Mouse (Mus musculus) lung, embryonic 15.5 days (tissue): ENCODE data around the gene Pgd. TPM values are rescaled to one million over a fixed set of nuclear protein-coding genes. Genes with fewer than 3 reads are reported as not detected.
A peak's percentile ranks its signal among the peaks of the same experiment; 100 is the strongest.

ENCODE experiments used
- ATAC-seq: fragments of 200-750 bp; cut with Nextera tagmentation; 2 replicates; pipeline ENCODE4 v1.8.0; 2017; ENCODE audit warnings: moderate number of reproducible peaks, borderline replicate concordance; ENCODE audit not compliant: low FRiP score, low TSS enrichment; ENCODE audit errors: extremely low read depth
- H3K27ac ChIP-seq: fragments of 300-500 bp; sonication (generic); 2 replicates; pipeline ENCODE4 v1.5.1; 2015; ENCODE audit warnings: moderate library complexity, mild to moderate bottlenecking, inconsistent platforms
- H3K27me3 ChIP-seq: fragments of 300-500 bp; sonication (generic); 2 replicates; pipeline ENCODE4 v1.6.1; 2015; ENCODE audit warnings: inconsistent platforms
- H3K36me3 ChIP-seq: fragments of 300-500 bp; sonication (generic); 2 replicates; pipeline ENCODE4 v1.6.1; 2015; ENCODE audit warnings: inconsistent platforms
- H3K4me1 ChIP-seq: fragments of 300-500 bp; sonication (generic); 2 replicates; pipeline ENCODE4 v1.6.1; 2015; ENCODE audit warnings: inconsistent platforms
- H3K4me2 ChIP-seq: fragments of 300-500 bp; sonication (generic); 2 replicates; pipeline ENCODE4 v1.6.1; 2015; ENCODE audit warnings: inconsistent platforms, mild to moderate bottlenecking, moderate library complexity
- H3K4me3 ChIP-seq: fragments of 300-500 bp; sonication (generic); 2 replicates; pipeline ENCODE4 v1.5.1; 2015; ENCODE audit warnings: mild to moderate bottlenecking, inconsistent platforms
- H3K9ac ChIP-seq: fragments of 300-500 bp; sonication (generic); 2 replicates; pipeline ENCODE4 v1.6.1; 2015; ENCODE audit warnings: inconsistent platforms
- H3K9me3 ChIP-seq: fragments of 300-500 bp; sonication (generic); 2 replicates; pipeline ENCODE4 v1.6.1; 2016; ENCODE audit warnings: inconsistent platforms
- whole genome bisulfite sequencing: fragments of 180-500 bp; shearing (Covaris S2); methylation state at CpG from one replicate; pipeline ENCODE4 v1.1.7; 2015; 5-methylcytosine and 5-hydroxymethylcytosine counted together
- polyA plus RNA-seq: library from polyadenylated mRNA; unstranded; fragments of >200 nt; fragmentation: Nextera tagmentation; extraction: Ambion mirVana; gene quantifications from 2 replicates; pipeline ENCODE4 v1.2.1, GENCODE M21; 2015

Pgd gene
- polyA plus RNA-seq, 1 experiment from 2014 or later = 117 TPM

GRCm38 (mm10) chr4:149166957-149167611 is 513 bp upstream of the Pgd start:
- Histone ChIP-seq H3K4me3 (peak overlapping the region; percentile 72), H3K4me1 (peaks cover 15% of the 10 kb centered on the region), H3K4me2 (peak overlapping the region; percentile 91), H3K9ac (peak overlapping the region; percentile 50), H3K9me3 (no peaks in the 10 kb centered on the region), H3K36me3 (peaks cover 18% of the 10 kb centered on the region), H3K27me3 (no peaks in the 10 kb centered on the region), H3K27ac (peak overlapping the region; percentile 70)
- 1% methylated on average over 27 of the region's 27 CpGs for WGBS
- peak; percentile 52 for ATAC-seq

- Histone ChIP-seq H3K9me3 (no peaks in the 10 kb centered on the region), H3K9ac (no peak overlapping the region), H3K27me3 (no peaks in the 10 kb centered on the region), H3K4me1 (peaks cover 9% of the 10 kb centered on the region; the same call in 1 of the 2 replicates), H3K27ac (no peak overlapping the region), H3K4me2 (no peak overlapping the region), H3K4me3 (no peak overlapping the region), H3K36me3 (peaks cover 45% of the 10 kb centered on the region)
- ATAC-seq = no peak
- WGBS = 52% methylated on average over 5 of the region's 5 CpGs
Measured at GRCm38 (mm10) chr4:149164150-149164549, 2.4 kb downstream of the Pgd start.

DNA sequence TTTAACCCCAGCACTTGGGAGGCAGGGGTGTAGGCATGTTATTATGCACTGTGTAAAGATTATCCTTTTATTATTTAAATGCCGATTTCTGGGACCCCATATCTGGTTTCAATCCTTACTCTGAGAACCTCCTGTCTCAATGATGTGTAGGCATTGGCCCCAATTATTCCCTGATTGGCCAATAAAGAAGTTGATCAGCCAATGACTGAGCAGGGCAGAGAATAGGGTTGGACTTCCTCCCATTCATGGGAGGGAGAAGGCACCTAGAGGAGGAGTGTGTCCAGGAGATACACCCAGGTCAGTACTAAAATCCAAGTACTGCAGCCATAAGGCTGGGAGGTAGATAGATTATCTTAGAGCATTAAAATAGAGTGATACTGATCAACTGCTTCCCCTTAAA is 3.4 kb downstream of the Pgd start:
- no peak for ATAC-seq
- 72% methylated on average over 1 of the region's 1 CpGs for WGBS
- Histone ChIP-seq H3K4me1 (peaks cover 9% of the 10 kb centered on the region; the same call in 1 of the 2 replicates), H3K9me3 (no peaks in the 10 kb centered on the region), H3K36me3 (peaks cover 49% of the 10 kb centered on the region), H3K4me3 (no peak overlapping the region), H3K9ac (no peak overlapping the region), H3K27ac (no peak overlapping the region), H3K27me3 (no peaks in the 10 kb centered on the region), H3K4me2 (no peak overlapping the region)

GRCm38 (mm10) chr4:149161166-149161565 is 5.4 kb downstream of the Pgd start:
- peaks cover 69% of the 10 kb centered on the region for H3K36me3 ChIP-seq
- H3K9ac ChIP-seq = no peak overlapping the region
- H3K4me1 ChIP-seq = peaks cover 9% of the 10 kb centered on the region; the same call in 1 of the 2 replicates
- no peak overlapping the region for H3K4me2 ChIP-seq
- H3K9me3 ChIP-seq = no peaks in the 10 kb centered on the region
- 89% methylated on average over 6 of the region's 6 CpGs for WGBS
- H3K4me3 ChIP-seq = no peak overlapping the region
- ATAC-seq = no peak
- no peaks in the 10 kb centered on the region for H3K27me3 ChIP-seq
- no peak overlapping the region for H3K27ac ChIP-seq

DNA sequence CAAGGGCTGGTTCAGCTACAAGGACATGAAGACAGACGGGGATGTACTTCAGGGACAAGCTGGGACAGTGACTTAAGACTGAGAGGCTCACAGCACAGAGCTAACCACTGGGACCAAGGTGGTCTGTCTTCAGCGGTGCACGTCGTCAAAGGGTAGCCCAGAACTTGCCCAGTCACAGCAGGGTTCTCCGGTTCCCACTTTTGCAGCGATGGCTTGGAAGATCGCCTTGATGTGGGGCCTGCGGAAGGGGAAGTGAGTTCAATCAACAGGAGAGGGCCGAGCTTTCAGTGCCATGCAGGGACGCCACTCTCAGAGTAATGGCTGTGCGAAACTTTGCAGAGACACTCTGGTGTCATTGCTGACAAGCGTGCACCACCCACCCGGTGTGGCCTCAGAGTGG is 6.7 kb downstream of the Pgd start:
- H3K4me1 ChIP-seq = no peaks in the 10 kb centered on the region
- peaks cover 81% of the 10 kb centered on the region for H3K36me3 ChIP-seq
- no peak for ATAC-seq
- no peaks in the 10 kb centered on the region for H3K9me3 ChIP-seq
- no peak overlapping the region for H3K4me3 ChIP-seq
- H3K4me2 ChIP-seq = no peak overlapping the region
- 86% methylated on average over 13 of the region's 13 CpGs for WGBS
- no peak overlapping the region for H3K27ac ChIP-seq
- no peaks in the 10 kb centered on the region for H3K27me3 ChIP-seq
- no peak overlapping the region for H3K9ac ChIP-seq

- Histone ChIP-seq H3K4me2 (no peak overlapping the region), H3K36me3 (peaks cover 83% of the 10 kb centered on the region), H3K9ac (no peak overlapping the region), H3K27ac (no peak overlapping the region), H3K4me1 (no peaks in the 10 kb centered on the region), H3K4me3 (no peak overlapping the region), H3K9me3 (no peaks in the 10 kb centered on the region), H3K27me3 (no peaks in the 10 kb centered on the region)
- 83% methylated on average over 2 of the region's 2 CpGs for WGBS
- ATAC-seq = no peak
Measured at GRCm38 (mm10) chr4:149159203-149159602, 7.4 kb downstream of the Pgd start.

DNA sequence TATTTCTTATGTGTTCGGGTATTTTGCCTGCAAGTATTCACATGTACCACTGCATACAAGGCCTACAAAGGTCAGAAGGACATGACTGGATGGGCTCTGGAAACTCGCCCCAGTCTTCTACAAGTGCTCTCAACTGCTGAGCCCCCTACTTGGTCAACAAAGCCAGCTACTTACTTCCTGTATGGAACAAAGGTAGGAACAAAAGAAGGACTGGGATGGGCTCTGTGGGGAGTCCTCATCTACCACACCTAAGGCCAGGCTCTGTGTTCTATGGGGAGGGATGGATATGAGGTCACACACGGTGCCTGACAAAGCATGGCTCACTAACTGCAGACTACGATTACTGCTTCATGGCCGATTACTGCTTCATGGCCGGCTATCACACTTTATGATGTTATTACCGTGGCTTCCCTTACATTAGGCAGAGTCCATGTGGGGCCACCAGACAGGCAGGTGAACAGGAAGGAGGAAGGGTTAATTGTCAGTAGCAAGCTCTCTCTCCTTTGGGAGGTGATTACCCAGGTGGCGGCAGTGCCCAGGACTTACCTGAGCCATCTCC is 9.1 kb downstream of the Pgd start:
- H3K4me3 ChIP-seq = no peak overlapping the region
- no peak overlapping the region for H3K4me2 ChIP-seq
- H3K27ac ChIP-seq = no peak overlapping the region
- H3K4me1 ChIP-seq = no peaks in the 10 kb centered on the region
- peaks cover 88% of the 10 kb centered on the region for H3K36me3 ChIP-seq
- no peaks in the 10 kb centered on the region for H3K27me3 ChIP-seq
- ATAC-seq = no peak
- H3K9me3 ChIP-seq = no peaks in the 10 kb centered on the region
- 88% methylated on average over 8 of the region's 8 CpGs for WGBS
- H3K9ac ChIP-seq = no peak overlapping the region

- Histone ChIP-seq H3K4me2 (no peak overlapping the region), H3K9ac (no peak overlapping the region), H3K9me3 (no peaks in the 10 kb centered on the region), H3K4me1 (no peaks in the 10 kb centered on the region), H3K36me3 (peaks cover 91% of the 10 kb centered on the region), H3K27ac (no peak overlapping the region), H3K27me3 (no peaks in the 10 kb centered on the region), H3K4me3 (no peak overlapping the region)
- ATAC-seq = no peak; the same call in 1 of the 2 replicates
- 93% methylated on average over 6 of the region's 6 CpGs for WGBS
Measured at GRCm38 (mm10) chr4:149155711-149156110, 10.9 kb downstream of the Pgd start.

DNA sequence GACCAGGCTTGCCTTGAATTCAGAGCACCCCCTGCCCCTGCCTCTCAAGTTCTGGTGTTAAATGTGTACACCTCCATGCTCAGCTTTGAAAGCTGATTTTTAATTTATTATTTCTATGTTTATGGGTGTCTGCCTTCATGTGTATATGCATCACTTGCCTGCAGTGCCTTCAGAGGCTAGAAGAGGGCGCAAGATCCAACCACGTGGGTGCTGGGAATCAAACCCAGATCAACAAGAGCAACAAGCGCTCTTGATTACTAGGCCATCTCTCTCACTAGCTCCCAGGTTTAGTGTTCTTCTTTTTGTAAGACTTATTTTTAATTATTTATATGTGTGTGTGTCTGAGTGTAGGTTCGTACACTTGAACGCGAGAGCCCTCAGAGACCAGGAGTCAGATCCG is 11.7 kb downstream of the Pgd start:
- H3K9ac ChIP-seq = no peak overlapping the region
- no peaks in the 10 kb centered on the region for H3K27me3 ChIP-seq
- no peak overlapping the region for H3K4me2 ChIP-seq
- WGBS = 97% methylated on average over 7 of the region's 7 CpGs
- H3K4me1 ChIP-seq = no peaks in the 10 kb centered on the region
- H3K9me3 ChIP-seq = no peaks in the 10 kb centered on the region
- no peak for ATAC-seq
- H3K4me3 ChIP-seq = no peak overlapping the region
- peaks cover 90% of the 10 kb centered on the region for H3K36me3 ChIP-seq
- no peak overlapping the region for H3K27ac ChIP-seq

- WGBS = 89% methylated on average over 11 of the region's 11 CpGs
- H3K9me3 ChIP-seq = no peaks in the 10 kb centered on the region
- H3K27ac ChIP-seq = no peak overlapping the region
- H3K27me3 ChIP-seq = no peaks in the 10 kb centered on the region
- H3K36me3 ChIP-seq = peaks cover 62% of the 10 kb centered on the region
- ATAC-seq = no peak
- peaks cover 17% of the 10 kb centered on the region; the same call in 1 of the 2 replicates for H3K4me1 ChIP-seq
- no peak overlapping the region for H3K4me3 ChIP-seq
- H3K9ac ChIP-seq = no peak overlapping the region
- no peak overlapping the region for H3K4me2 ChIP-seq
Measured at GRCm38 (mm10) chr4:149150721-149151120, 15.8 kb downstream of the Pgd start.

DNA sequence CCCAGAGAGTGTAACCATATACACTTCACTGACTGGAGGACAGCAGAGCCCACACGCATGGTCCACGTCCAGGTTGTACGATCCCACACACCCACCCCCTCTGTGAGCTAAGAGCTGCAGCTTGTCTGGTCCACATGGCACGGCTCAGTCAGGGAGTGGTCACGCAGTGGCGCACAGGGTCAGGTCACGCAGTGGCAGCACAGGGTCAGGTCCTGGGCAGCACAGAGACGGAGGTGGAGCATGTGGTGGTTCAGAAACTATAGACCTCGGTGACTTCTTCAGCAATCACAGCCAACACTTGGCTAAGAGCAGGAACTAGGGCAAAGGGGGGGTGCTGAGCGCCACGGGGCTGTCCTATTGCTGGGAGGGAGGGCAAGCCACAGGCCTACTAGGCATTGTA is 16.3 kb downstream of the Pgd start:
- Histone ChIP-seq H3K9me3 (no peaks in the 10 kb centered on the region), H3K4me2 (no peak overlapping the region), H3K4me1 (peaks cover 17% of the 10 kb centered on the region; the same call in 1 of the 2 replicates), H3K4me3 (no peak overlapping the region), H3K27me3 (no peaks in the 10 kb centered on the region), H3K9ac (no peak overlapping the region), H3K27ac (no peak overlapping the region), H3K36me3 (peaks cover 58% of the 10 kb centered on the region)
- 76% methylated on average over 11 of the region's 11 CpGs for WGBS
- ATAC-seq = no peak

- H3K27me3 ChIP-seq = no peaks in the 10 kb centered on the region
- whole genome bisulfite sequencing = 55% methylated on average over 7 of the region's 7 CpGs
- H3K27ac ChIP-seq = no peak overlapping the region
- ATAC-seq = no peak
- no peak overlapping the region for H3K4me2 ChIP-seq
- H3K36me3 ChIP-seq = peaks cover 52% of the 10 kb centered on the region
- H3K4me1 ChIP-seq = peaks cover 17% of the 10 kb centered on the region; the same call in 1 of the 2 replicates
- H3K4me3 ChIP-seq = no peak overlapping the region
- H3K9me3 ChIP-seq = no peaks in the 10 kb centered on the region
- no peak overlapping the region for H3K9ac ChIP-seq
Measured at GRCm38 (mm10) chr4:149149611-149150010, 17.0 kb downstream of the Pgd start.
